Mouse (Mus musculus): ENCODE measurements around the gene Glt28d2.

The Glt28d2 gene

GRCm38 (mm10) chr3:85827815-85828214, 59.5 kb downstream of the Glt28d2 start:
- DNase-seq (ENCODE audit: low read depth, low spot score): no peak

- no peak for DNase-seq (ENCODE audit: low read depth, low spot score)
These were observed 60.0 kb downstream of the Glt28d2 start for GRCm38 (mm10) chr3:85827283-85827682.

GRCm38 (mm10) chr3:85820839-85821548, 66.3 kb downstream of the Glt28d2 start:
- no peak for DNase-seq (ENCODE audit: low read depth, low spot score)
